Mouse (Mus musculus) spleen, postnatal 4 days (tissue): ENCODE results near the gene Pcsk6.
"Not testable (repeated sequence)": the region's sequence is repeated elsewhere in the genome, so short reads cannot be mapped to it uniquely, and the experiment has no call there.

ENCODE experiments used
- DNase-seq, 2 experiments: peaks; one replicate each; pipeline ENCODE4 v3.0.0; 2022; ENCODE audit warnings: low spot score in 2 of 2

Gene Pcsk6

DNA sequence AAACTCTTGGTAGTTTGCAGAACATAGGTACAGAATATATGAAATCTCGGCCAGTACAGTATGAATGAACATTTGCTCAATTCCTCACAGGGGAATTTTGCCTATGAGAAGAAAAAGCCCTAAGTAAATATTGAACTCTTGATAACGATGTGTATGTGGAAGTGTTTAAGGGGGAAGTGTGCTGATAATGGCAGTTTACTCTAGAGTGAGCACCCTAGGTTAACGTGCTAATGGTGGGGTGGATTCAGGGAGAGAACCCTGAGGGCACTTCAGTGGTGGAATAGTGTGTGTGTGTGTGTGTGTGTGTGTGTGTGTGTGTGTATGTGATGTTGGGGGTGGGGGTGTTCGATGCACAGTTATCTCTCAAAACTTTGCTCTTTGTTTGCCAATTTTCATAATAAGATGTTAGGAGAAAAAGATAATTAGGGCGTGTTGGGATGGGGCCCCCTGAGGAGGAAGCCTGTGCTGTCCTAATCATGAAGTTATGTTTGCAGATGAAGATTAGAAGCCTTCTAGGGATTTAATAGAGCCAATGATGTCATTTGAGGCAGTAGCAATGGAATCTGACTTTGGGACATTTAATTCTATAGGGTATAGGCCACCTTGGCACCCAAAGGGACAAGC lies 19.2 kb downstream of the Pcsk6 start:
- DNase-seq = no peak

DNA sequence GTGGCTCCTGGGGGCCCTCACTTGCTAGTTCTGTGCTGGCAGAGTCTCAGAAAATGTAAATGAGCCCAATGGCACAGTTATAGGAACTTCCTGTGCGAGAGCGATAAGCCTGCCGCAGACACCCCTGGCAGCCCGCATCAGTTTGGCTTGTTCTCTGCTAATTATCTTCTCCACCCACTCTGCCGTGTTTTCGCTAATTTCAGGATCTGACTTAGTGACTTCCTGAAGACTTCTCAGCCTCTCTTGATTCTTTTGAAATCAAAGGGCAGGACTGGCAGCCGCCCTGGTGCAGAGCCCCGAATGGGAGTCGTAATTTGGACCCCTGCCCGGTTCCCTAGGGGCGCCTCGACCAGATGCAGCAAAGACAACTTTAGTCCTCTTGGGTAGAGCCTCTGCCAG lies 19.8 kb downstream of the Pcsk6 start:
- peak; percentile 73 to 80 for DNase-seq

DNA sequence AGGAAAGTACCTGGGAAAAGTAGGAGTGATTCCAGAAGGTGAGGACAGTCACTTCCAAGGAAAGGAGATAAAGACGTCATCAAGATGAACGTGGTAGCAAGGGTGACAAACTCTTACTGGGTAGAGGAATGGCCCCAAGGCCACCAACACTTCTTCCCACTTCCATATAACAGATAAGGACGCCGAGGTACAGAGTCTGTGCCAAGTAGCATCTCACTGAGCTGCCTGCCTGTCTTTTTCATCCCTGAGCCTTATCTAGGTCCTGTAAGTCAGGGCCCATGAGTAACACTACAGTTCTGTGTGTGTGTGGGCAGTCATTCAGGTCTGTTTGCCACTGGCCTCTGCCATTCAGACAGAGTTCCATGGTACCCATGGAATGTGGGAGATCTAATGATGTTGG lies 23.4 kb downstream of the Pcsk6 start:
- DNase-seq = no peak

DNA sequence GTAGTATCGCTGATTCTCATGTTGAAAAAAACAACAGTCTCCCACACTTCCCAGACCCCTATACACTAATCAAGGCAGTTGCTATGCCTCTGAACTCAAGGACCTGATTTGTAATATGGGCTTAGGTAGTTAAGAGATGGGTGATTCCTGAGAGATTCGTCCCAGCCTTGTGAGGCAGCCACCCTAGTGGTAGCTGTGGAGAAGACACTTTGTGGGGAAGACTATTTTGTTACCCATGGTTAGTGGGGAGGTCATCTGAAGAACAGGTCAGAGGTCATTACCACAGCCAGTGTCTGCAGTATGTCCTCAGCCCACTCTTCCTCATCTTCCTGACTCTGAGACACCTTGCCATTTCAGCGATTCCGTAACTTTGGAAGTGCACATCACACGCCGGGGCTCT lies 24.3 kb downstream of the Pcsk6 start:
- no peak for DNase-seq

DNA sequence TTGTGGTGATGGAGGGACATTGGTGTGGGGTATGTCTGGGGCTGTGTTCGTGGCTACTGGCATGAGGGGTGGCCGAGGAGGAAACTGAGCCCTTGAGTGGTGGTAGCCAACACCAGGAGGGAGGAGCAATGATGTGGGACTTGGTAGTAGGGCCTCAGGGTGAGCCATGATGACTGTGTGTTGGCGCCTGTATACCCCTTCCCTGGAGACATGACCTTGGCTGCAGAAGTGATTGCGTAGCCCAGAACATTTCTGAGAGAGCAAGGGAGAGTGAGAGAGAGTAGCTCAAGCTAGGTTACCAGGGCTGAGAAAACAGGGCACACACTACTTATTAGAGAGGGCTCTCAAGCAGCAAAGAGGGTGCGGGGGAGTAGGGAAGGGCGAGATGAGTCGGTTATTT lies 30.3 kb downstream of the Pcsk6 start:
- no peak for DNase-seq

DNA sequence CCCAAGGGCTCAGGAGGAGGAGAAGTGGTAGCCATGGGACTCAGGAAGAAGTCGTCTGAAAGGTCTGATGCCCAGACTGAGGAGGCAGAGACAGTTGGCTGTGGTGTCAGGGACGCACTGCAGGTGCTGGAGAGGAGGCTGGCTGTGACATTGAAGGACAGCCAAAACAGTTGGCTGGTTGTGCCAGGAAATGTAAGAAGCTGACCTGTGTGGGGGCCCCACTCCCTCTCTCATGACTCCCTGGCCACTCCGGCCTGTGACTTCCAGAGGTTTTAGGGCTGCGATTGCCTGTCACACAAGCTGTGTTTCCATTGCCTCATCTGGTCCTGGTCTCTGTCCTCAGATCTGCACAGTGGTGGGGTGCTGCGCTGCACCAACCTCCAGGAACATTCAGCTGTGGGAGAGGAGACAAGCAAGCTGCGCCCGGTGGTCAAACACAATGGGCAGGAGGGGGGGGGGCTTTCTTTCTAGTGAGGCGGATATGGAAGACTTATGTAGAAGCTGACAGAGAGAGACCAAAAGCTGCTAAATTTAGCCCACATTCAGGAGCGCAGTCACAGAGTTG lies 30.8 kb downstream of the Pcsk6 start:
- DNase-seq = no peak

DNA sequence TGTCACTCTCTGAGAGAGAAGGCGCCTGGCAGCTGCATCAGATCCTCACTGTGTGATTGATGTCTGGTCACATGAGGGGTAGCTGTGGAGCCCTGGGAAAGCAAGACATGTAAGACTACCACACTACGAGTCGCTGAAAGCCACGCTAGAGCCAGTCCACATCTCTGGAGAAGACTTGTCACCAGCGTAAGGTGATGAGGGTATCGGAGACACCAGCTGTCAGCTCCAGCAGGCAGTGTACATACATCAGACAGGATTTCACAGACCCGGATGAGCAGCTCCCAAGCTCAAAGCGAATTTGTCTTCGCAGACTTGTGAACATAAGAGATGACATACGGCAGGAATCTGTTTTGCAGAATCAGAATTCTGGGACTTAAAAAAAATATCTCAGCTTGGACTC lies 32.0 kb downstream of the Pcsk6 start:
- no peak for DNase-seq

DNA sequence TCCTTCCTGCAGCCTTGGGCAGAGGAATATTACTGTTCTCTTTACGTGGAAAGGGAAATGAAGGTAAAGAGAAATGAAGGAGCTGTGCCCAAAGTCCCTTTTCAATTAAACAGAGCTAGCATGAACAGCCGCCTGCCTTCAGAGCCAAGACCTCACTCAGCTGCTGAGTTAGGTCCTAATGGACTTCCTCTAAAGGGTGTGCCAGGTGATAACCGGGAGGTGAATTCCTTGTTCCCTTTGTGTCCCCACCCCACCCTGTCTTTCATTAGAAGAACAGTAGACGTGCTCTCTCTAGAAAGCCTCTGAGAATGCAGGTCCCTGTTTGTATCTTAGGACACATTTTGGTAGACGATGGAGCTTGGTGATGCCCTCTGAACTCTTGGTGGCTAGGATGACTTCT lies 33.7 kb downstream of the Pcsk6 start:
- DNase-seq = no peak

DNA sequence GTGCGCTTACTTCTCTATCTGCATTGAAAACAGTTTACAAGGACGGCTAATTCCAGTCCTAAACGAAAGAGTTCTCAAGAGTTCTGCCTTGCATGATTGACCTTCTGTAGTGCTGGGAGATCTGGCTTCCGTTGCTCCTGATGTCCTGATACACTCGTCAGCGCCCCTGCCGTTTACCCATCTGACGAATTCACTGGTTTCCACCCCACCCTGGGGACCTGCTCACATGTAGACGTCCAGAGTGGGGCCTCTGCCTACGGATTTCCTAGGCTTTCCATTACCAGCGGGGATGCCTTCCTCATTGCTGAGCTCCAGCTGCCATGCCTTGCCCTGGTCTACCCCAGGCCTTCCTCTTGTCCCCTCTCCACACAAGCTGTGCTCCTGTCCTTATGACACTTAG lies 39.7 kb downstream of the Pcsk6 start:
- DNase-seq = no peak

DNA sequence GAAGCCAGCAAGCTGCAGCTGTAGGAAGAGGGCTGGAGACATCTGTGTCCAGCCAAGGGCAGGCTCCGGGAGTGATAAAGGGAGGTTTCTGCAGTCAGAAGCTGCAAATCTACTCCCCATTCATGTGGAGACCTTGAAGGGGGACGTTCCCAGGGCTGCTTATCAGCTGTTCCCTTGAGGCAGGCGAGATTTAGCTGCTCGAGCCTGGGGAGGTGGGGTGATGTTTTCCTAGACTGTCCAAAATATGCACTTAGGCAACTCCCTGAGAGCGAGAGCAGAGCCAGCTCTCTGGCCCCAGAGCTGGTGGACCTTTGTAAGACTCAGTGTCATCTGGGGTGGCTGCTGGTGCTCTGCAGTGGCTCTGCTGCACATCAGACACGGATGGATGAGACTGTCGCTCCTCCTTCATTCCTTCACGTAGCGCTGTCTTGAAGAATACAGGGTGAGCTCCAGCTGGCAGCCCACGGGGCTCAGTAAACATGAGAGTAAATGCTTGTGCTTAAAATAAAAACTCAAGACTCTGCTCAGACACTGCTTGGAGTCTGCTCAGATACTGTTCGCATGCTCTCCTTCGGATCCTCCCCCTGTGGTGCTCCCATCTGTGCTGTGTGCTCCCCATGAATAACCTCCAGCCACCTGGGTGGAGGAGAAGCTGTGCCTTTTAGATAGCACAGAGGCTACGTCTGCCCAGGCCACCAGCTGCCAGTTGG lies 41.1 kb downstream of the Pcsk6 start:
- peak in 1 of 2 experiments; percentile 37 for DNase-seq

DNA sequence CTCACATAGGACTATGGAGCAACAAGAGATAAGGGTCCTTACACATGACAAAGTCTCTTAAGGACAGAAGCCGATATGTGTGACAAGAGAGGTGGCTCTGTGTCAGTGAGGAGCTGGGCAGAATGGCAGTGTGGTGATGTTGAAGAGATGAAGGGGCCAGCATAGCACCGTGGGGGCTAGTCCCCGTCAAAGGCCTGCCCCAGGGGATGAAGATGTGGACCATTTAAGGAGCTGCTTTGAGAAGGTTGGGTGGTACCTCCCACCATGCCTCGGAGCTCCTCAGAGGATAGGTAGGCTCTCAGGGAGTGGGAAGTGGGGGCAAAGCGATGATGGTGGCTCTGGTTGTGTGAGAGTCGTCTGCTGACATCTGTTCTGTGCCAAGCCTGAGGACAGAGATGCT lies 41.9 kb downstream of the Pcsk6 start:
- no peak for DNase-seq

DNA sequence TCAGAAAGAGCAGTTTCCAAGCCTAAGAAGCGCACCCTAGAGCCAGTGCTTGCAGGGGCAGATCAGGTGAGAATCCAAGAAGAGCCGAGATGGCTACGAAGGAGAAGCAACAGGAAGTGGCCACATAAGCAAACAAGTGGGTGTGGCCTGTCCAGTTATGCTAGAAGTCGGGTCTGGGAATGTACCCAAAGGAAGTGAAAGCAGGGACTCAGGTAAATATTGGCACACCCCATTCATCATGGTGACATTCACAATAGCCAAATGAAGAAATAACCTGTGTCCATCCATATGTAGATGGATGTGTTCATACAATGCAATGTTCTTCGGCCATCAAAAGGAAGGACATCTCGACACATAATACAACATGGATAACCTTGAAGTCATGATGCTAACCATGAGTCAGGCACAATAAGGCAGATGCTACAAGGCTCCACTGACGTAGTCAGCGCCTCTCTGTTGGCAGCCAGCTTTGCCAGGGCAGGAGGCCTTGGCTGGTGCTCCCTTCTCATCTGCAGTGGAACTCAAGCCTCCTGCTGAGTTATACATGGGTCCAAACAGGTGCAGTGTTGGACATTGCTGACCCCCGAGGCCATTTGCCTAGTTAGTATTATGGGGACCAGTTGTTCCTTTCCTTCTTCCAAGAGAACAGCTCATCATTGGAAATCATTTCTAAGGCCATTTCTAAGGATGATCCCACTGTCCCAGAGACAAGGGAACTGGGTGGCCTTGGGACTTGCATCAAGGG lies 45.2 kb downstream of the Pcsk6 start:
- DNase-seq = no peak

DNA sequence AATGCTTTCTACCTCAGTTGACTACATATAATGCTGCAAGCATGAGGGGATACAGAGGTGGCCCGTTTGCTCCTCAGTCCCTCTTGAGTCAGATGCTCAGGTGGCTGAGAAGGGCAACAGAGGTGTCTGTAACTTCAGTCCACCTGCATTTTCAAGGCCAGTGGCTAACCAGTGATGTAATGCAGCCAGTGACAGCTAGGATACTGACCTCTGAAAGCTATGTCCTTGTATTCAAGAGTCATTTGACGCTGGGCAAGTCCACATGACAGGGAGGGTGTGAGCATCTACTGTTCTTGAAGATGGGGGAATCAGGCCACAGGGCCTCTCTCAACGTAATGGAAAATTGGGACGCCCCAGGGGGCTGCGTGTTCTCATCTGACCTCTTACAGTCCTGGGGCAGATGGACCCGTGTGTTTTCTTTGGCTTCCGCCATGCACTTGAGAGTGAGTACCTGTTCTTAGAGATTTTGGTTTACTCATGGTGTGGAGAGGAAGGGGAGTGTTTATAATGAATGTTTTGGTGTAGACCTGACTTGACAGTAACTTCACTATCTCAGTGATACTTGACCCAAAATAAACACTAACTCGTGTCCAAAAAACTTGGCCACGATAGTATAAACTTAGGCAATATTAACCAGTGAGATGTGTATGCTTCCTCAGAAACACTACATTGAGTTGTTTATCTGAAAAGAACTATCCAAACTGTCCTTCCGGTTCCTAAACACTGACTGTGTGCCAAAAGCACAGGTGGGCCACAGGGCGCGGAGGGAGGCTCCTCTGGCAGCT lies 48.0 kb downstream of the Pcsk6 start:
- no peak for DNase-seq

DNA sequence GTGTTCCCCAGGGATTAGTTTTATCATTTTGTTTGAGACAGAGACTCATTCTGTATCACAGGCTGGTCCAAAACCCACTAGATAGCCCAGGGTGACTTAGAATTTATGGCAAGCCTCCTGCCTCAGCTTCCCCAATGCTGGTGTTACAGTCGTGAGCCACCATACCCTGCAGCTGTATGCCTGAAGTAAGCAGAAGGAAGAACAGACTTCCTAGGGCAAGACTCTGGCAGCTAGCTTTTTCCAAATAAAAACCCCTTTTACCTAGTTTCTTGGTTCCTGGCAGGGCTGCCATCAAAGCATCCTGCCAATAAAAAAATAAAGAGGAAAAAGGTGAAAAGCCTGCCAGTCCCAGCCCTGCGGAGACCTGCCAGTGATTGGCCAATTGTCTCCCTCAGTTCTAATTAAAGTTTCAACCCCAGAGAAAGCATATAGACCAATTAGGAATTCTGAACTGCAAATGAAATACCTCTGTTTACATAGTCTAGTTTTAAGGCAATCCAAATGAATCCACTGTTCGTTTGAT lies 51.6 kb downstream of the Pcsk6 start:
- no peak for DNase-seq

DNA sequence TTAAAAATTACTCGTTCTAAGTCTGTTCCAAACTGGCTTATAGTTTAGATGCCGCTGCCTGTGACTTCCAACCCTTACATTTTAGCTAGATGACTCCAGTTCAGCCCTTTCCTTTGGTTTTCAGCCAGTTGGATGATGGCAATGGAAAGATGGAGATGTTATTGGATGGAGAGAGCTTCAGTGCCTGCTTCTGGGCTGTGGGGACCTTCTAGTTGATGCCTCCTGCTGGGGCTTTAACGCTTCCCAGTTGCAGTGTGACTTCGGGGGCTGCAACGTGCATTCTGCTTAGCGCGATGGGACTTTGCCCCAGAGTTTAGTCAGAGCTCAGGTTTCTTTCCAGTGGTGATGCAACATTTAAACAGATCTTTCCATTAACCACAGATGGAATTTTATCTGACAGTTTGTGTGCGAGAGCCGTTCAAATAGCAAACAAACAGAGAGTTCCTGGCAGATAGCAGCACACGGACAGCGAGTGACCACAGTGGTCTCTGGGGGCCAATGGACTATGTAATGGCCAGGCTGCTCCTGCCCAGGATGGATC lies 53.3 kb downstream of the Pcsk6 start:
- DNase-seq = no peak

DNA sequence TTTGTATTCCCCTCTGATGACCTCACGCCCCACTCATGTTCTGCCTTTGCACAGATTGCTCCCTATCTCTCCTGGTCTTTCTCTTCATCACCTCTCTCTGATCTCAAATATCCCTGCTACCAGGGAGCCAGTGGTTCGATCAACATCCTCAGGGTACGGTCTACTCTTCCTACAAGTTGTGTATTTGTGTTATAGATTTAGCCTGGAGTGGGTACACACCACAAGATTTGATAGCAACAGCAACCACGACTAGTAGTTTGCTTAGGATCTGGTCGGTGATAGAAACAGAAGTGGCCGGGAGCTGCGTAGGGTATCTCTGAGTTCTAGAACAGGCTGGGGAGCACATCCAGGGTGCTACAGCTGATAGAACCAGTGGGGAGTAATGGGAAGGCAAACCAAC lies 54.3 kb downstream of the Pcsk6 start:
- no peak for DNase-seq

DNA sequence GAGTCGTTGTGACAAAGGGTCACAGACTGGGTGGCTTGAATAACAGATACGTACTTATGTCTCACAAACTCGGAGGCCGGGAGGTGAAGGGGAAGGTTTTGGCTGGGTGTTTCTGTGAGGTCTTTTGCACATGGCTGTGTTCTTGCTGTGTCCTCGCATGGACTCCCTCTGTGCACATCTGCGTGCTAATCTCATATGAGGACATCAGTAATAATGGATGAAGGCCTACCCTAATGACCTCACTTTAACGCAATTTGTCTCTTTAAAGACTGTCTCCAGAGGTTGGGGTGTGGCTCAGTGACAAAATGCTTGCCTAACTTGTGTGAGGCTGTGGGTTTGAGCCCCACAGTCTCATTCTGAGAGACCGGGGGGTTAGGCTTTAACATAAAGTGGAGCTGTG lies 55.0 kb downstream of the Pcsk6 start:
- DNase-seq = no peak

DNA sequence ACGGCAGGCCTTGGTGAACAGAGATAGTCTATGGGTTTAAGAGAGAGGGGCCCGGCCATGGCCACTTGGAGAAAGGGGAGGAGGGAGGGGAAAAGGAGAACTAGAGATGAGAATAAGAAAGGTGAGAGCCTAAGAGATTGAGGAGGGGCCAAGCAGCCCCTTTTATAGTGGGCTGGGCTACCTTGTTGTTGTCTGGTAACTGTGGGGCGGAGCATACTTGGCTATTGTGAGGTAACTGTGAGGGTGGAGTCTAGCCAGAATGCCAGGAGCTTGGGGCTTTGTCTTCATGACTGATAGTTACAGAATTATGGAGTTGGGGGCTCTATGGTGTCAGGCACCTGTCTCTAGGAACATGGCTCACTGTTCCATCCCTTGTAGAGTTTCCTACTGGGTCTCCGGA lies 56.9 kb downstream of the Pcsk6 start:
- no peak for DNase-seq

DNA sequence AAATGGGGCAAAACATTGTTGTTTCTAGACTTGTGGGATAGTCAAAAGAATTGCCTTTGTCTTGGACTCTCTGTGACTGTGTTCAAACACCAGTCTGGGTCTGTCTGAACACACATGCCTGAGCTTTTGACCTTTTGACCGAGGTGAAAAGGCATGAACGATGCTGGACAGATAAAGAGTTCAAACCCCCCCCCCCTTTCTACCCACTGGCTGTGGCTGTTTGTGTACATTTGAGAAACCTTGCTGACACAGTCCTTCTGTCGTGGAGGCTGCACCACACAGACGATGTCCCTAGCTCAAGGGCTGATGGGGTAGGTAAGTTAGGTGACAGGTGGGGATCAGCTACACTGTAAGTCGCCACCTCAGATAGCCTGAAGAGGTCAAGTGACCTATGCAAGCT lies 67.9 kb downstream of the Pcsk6 start:
- DNase-seq = no peak

DNA sequence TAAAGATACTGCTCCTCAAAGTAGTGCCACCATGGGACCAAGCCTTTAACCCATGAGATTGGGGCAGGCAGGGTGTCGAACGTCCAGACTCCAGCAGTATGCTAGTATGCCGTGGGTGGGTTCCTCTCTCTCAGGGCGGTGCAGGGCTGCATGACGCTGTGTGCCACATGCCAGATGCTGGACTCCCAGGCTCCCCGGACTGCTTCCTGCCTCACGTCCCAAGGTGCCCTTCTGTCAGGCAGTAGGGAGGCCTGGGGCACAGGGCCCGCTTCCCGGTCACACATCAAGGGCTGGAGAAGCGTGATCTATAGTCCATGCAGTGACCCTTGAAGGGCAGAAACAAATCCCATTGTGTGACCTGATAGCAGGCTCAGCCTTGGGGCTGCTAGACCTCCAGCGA lies 68.9 kb downstream of the Pcsk6 start:
- no peak for DNase-seq

DNA sequence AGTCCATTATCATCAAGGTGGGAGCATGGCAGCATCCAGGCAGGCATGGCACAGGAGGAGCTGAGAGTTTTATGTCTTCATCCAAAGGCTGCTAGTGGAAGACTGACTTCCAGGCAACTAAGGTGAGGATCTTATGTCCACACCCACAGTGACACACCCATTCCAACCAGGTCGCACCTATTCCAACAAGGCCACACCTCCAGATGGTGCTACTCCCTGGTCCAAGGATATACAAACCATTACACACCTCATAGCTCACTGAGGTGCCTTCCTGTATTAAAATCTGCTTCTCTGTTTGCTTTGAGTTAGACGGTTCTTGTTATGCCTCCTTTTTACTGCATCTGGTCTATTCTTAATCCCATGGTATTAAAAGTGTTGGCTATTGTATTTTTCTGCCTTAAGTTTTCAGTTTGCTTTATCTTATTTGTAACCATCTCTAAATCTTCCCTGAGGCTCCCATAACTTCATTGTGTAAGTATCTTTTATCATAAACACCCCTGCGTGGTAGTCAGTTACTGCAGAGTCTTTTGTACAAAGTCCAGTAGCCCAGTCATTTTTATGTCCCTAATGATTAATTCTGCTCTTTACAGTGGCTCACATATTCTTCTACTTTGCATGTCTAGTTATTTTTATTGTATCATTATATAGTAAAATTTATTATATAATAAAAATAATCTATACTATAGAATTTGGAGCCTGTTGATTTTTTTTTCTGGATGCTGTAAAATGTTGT lies 72.9 kb downstream of the Pcsk6 start:
- DNase-seq = not testable (repeated sequence)
